Mouse (Mus musculus) forebrain, embryonic 11.5 days (tissue): ENCODE results near the gene Eif2b5. TPM values are rescaled to one million over a fixed set of nuclear protein-coding genes. Genes with fewer than 3 reads are reported as not detected.
A peak's percentile ranks its signal among the peaks of the same experiment; 100 is the strongest.

ENCODE experiments used
- ATAC-seq: fragments of 200-750 bp; cut with Nextera tagmentation; replicated peaks from 2 replicates; pipeline ENCODE4 v1.8.0; 2017; ENCODE audit warnings: moderate TSS enrichment; ENCODE audit not compliant: low FRiP score
- DNase-seq: peaks from one replicate; pipeline ENCODE4 v3.0.0-alpha.2; 2017; ENCODE audit warnings: low spot score
- H3K27ac ChIP-seq: fragments of 300-500 bp; sonication (generic); 2 replicates; pipeline ENCODE4 v1.5.1; 2014; ENCODE audit warnings: low read depth, low read length
- H3K27me3 ChIP-seq: fragments of 300-500 bp; sonication (generic); 2 replicates; pipeline ENCODE4 v1.6.1; 2014; ENCODE audit warnings: mild to moderate bottlenecking, low read length, mixed read lengths; ENCODE audit not compliant: control insufficient read depth, insufficient read depth
- H3K36me3 ChIP-seq: fragments of 300-500 bp; sonication (generic); 2 replicates; pipeline ENCODE4 v1.6.1; 2014; ENCODE audit warnings: mild to moderate bottlenecking, low read length, moderate library complexity, mixed read lengths; ENCODE audit not compliant: control insufficient read depth, insufficient read depth
- H3K4me1 ChIP-seq: fragments of 300-500 bp; sonication (generic); replicated peaks from 2 replicates; pipeline ENCODE4 v1.6.1; 2014; ENCODE audit warnings: low read length, mixed read lengths; ENCODE audit not compliant: control insufficient read depth, insufficient read depth
- H3K4me2 ChIP-seq: fragments of 300-500 bp; sonication (generic); 2 replicates; pipeline ENCODE4 v1.6.1; 2014; ENCODE audit warnings: low read depth, mild to moderate bottlenecking, low read length, moderate library complexity, mixed read lengths; ENCODE audit not compliant: severe bottlenecking
- H3K4me3 ChIP-seq: fragments of 300-500 bp; sonication (generic); 2 replicates; pipeline ENCODE4 v1.5.1; 2014; ENCODE audit warnings: low read depth, low read length
- H3K9ac ChIP-seq: fragments of 300-500 bp; sonication (generic); 2 replicates; pipeline ENCODE4 v1.6.1; 2014; ENCODE audit warnings: low read length
- H3K9me3 ChIP-seq: fragments of 300-500 bp; sonication (generic); 2 replicates; pipeline ENCODE4 v1.6.1; 2016; ENCODE audit warnings: low read length, mixed read lengths; ENCODE audit not compliant: control insufficient read depth
- WGBS: fragments of 180-500 bp; shearing (Covaris S2); extraction: QIAGEN DNeasy Blood & Tissue Kit; methylation state at CpG from one replicate; pipeline ENCODE4 v1.1.7; 2014; 5-methylcytosine and 5-hydroxymethylcytosine counted together
- polyA plus RNA-seq: library from polyadenylated mRNA; unstranded; fragments of >200 nt; fragmentation: Nextera tagmentation; extraction: Ambion mirVana; gene quantifications from 2 replicates; pipeline ENCODE4 v1.2.1, GENCODE M21; 2014

Eif2b5 gene
- polyA plus RNA-seq, 1 experiment from 2014 or later = 138 TPM

GRCm38 (mm10) chr16:20537071-20537471 is 38.5 kb downstream of the Eif2b5 start:
- Histone ChIP-seq H3K9ac (peak overlapping the region; percentile 35), H3K27ac (no peak overlapping the region), H3K4me2 (peak overlapping the region; percentile 90), H3K36me3 (peaks cover 5% of the 10 kb centered on the region; the same call in 1 of the 2 replicates), H3K4me3 (peak overlapping the region; percentile 88; the same call in 1 of the 2 replicates), H3K4me1 (peaks cover 19% of the 10 kb centered on the region; the same call in 1 of the 2 replicates), H3K27me3 (no peaks in the 10 kb centered on the region), H3K9me3 (no peaks in the 10 kb centered on the region)
- ATAC-seq (no peak), DNase-seq (no peak)
- 19% methylated on average over 5 of the region's 5 CpGs for WGBS

DNA sequence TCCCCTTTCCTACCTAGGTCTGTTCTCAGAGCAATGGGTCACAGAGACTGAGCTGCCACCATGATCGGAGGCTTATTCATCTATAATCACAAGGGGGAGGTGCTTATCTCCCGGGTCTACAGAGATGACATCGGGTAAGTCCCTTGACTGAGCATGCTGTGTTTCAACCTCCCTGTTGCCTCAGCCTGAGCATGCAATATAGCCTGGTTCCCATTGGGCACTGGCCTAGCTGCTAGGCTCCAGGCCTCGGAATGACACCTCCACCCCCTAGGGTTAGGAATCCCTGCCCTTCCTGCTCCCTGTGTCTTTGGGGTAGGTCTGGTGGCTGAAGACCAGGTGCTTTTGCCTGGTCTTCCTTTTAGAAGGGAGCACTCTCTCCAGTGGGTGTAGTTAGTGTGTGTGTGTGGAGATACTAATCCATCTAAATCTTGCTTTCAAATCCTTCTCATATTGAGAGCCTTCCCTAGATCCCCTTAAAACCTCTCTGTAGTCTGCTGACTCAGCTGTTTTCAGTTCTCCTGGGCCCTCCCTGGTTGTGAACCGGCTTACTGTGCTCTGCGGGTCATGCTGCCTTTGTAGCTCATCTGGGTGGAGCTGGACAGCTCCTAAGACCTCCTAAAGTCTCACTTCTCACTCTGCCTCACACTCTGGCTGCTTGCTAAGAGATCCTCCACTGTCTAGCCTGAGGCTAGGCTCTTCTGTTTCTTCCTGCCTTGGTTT is 39.1 kb downstream of the Eif2b5 start:
- H3K27ac ChIP-seq = no peak overlapping the region
- WGBS = 27% methylated on average over 6 of the region's 6 CpGs
- peak overlapping the region; percentile 35; the same call in 1 of the 2 replicates for H3K9ac ChIP-seq
- no peaks in the 10 kb centered on the region for H3K27me3 ChIP-seq
- DNase-seq (no peak), ATAC-seq (no peak)
- H3K36me3 ChIP-seq = peaks cover 3% of the 10 kb centered on the region; the same call in 1 of the 2 replicates
- peak overlapping the region; percentile 88; the same call in 1 of the 2 replicates for H3K4me3 ChIP-seq
- H3K9me3 ChIP-seq = no peaks in the 10 kb centered on the region
- peak overlapping the region; percentile 90; the same call in 1 of the 2 replicates for H3K4me2 ChIP-seq
- peaks cover 19% of the 10 kb centered on the region; the same call in 1 of the 2 replicates for H3K4me1 ChIP-seq

GRCm38 (mm10) chr16:20539649-20540048 is 41.0 kb downstream of the Eif2b5 start:
- Histone ChIP-seq H3K4me1 (peaks cover 19% of the 10 kb centered on the region; the same call in 1 of the 2 replicates), H3K9me3 (no peaks in the 10 kb centered on the region), H3K27me3 (no peaks in the 10 kb centered on the region), H3K4me3 (no peak overlapping the region), H3K9ac (no peak overlapping the region), H3K4me2 (no peak overlapping the region), H3K27ac (no peak overlapping the region), H3K36me3 (peaks cover 9% of the 10 kb centered on the region; the same call in 1 of the 2 replicates)
- 79% methylated on average over 3 of the region's 3 CpGs for WGBS
- no peak for ATAC-seq
- DNase-seq = no peak

DNA sequence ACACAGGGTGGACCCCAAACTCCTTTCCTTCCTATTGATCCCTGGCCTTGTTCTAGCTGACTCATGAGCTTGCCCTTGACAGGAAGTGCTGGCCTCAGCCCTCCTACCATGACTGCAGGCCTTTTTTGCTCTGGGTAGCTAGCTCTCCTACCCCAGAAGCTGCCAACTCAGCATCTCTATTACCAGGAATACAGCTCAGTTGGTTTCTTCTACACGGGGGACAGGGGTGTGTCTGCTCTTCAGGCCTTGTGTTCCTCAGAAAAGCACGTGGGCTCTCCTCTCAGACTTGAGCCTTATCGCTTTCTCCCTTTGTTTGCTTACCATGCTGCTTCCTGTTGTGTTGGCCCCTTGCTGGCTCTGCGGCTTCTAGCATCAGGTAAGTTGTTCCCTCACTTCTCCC is 41.8 kb downstream of the Eif2b5 start:
- DNase-seq = no peak
- 94% methylated on average over 4 of the region's 4 CpGs for WGBS
- Histone ChIP-seq H3K9me3 (no peaks in the 10 kb centered on the region), H3K4me3 (no peak overlapping the region), H3K27ac (no peak overlapping the region), H3K4me2 (no peak overlapping the region), H3K9ac (no peak overlapping the region), H3K27me3 (no peaks in the 10 kb centered on the region), H3K4me1 (peaks cover 19% of the 10 kb centered on the region; the same call in 1 of the 2 replicates), H3K36me3 (peaks cover 9% of the 10 kb centered on the region; the same call in 1 of the 2 replicates)
- no peak for ATAC-seq

DNA sequence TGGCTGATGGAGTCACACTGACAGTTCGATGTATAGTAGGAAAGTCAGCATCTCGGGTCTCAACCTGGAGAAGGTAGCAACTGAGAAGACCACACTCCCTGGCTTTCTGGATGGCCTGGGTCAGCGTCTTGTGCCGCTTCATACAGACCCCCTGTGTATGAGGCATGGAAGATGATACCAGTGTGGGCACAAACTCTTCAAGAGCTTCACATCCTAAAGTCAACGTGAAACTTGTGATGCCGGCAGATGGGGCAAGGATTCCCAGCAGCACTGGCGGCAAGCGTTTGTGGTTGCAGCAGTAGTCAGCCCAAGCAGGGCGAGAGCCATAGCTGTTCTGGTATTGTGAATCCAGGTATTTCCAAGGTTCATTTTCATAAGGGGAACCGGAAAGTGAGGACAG is 47.1 kb downstream of the Eif2b5 start:
- no peak for ATAC-seq
- Histone ChIP-seq H3K36me3 (peaks cover 9% of the 10 kb centered on the region; the same call in 1 of the 2 replicates), H3K9ac (no peak overlapping the region), H3K4me2 (no peak overlapping the region), H3K9me3 (no peaks in the 10 kb centered on the region), H3K27ac (no peak overlapping the region), H3K4me3 (no peak overlapping the region), H3K27me3 (no peaks in the 10 kb centered on the region), H3K4me1 (peaks cover 7% of the 10 kb centered on the region; the same call in 1 of the 2 replicates)
- 93% methylated on average over 10 of the region's 10 CpGs for WGBS
- no peak for DNase-seq

- Histone ChIP-seq H3K9me3 (no peaks in the 10 kb centered on the region), H3K27me3 (no peaks in the 10 kb centered on the region), H3K4me2 (peak overlapping the region; percentile 67), H3K27ac (no peak overlapping the region), H3K4me3 (peak overlapping the region; percentile 63), H3K9ac (peak overlapping the region; percentile 59), H3K4me1 (peaks cover 7% of the 10 kb centered on the region; the same call in 1 of the 2 replicates), H3K36me3 (peaks cover 6% of the 10 kb centered on the region)
- ATAC-seq (no peak), DNase-seq (no peak)
- 64% methylated on average over 5 of the region's 5 CpGs for WGBS
Observed at GRCm38 (mm10) chr16:20547423-20547822, 48.8 kb downstream of the Eif2b5 start.

GRCm38 (mm10) chr16:20548096-20548948 is 49.7 kb downstream of the Eif2b5 start, which contains the start of gene Abcf3:
Gene Abcf3, plus strand, starts transcription at chr16:20548577.
- H3K4me2 ChIP-seq = peak within 1 kb of the TSS; percentile 76
- ATAC-seq = peak; percentile 99
- H3K4me1 ChIP-seq = peaks cover 7% of the 10 kb centered on the region; the same call in 1 of the 2 replicates
- no peaks in the 10 kb centered on the region for H3K27me3 ChIP-seq
- DNase-seq = peak; percentile 98
- H3K9me3 ChIP-seq = no peaks in the 10 kb centered on the region
- H3K9ac ChIP-seq = peak within 1 kb of the TSS; percentile 70
- WGBS = under 1% methylated on average over 56 of the region's 56 CpGs
- peaks cover 6% of the 10 kb centered on the region for H3K36me3 ChIP-seq
- no peak within 1 kb of the TSS for H3K27ac ChIP-seq
- H3K4me3 ChIP-seq = peak within 1 kb of the TSS; percentile 63

- H3K27ac ChIP-seq = no peak overlapping the region
- WGBS = 53% methylated on average over 9 of the region's 9 CpGs
Observed at GRCm38 (mm10) chr16:20549161-20549560, 50.5 kb downstream of the Eif2b5 start.

More at GRCm38 (mm10) chr16:20549161-20549560, 50.5 kb downstream of the Eif2b5 start:
- Histone ChIP-seq H3K27me3 (no peaks in the 10 kb centered on the region), H3K4me2 (peak overlapping the region; percentile 76), H3K4me3 (peak overlapping the region; percentile 63), H3K9ac (peak overlapping the region; percentile 70), H3K9me3 (no peaks in the 10 kb centered on the region), H3K36me3 (peaks cover 6% of the 10 kb centered on the region), H3K4me1 (peaks cover 7% of the 10 kb centered on the region; the same call in 1 of the 2 replicates)
- ATAC-seq (no peak), DNase-seq (no peak)
